Mouse (Mus musculus) MEL (cell line): Measurements from ENCODE around the gene Nfe2l2. TPM values are rescaled to one million over a fixed set of nuclear protein-coding genes. Genes with fewer than 3 reads are reported as not detected.

Source experiments
- DNase-seq: peaks from one replicate; pipeline ENCODE4 v3.0.0; 2011; ENCODE audit warnings: low read depth, low spot score
- H3K27ac ChIP-seq: 2 replicates; pipeline ENCODE4 v1.5.1; 2012; ENCODE audit warnings: low read depth, mild to moderate bottlenecking, control low read depth, low read length, moderate library complexity; ENCODE audit not compliant: control insufficient read depth
- H3K27me3 ChIP-seq, 2 experiments: fragments of 150-350 bp in 1 of 2; sonication (generic) in 1 of 2; 2 replicates each; pipeline ENCODE4 v1.6.1; 2012; ENCODE audit warnings: low read length in 2 of 2, mild to moderate bottlenecking in 2 of 2, improper control_type of control experiment in 1 of 2, moderate library complexity in 1 of 2; ENCODE audit not compliant: insufficient read depth in 2 of 2, control insufficient read depth in 1 of 2
- H3K36me3 ChIP-seq, 2 experiments: 2 replicates each; pipeline ENCODE4 v1.6.1; 2012 to 2014; ENCODE audit warnings: low read length in 2 of 2, improper control_type of control experiment in 1 of 2, inconsistent platforms in 1 of 2, mild to moderate bottlenecking in 1 of 2; ENCODE audit not compliant: insufficient read depth in 2 of 2, control insufficient read depth in 1 of 2
- H3K4me1 ChIP-seq, 2 experiments: fragments of 150-350 bp in 1 of 2; sonication (generic) in 1 of 2; 2 replicates each; pipeline ENCODE4 v1.6.1; 2012; ENCODE audit warnings: low read length in 2 of 2, improper control_type of control experiment in 1 of 2, mild to moderate bottlenecking in 1 of 2; ENCODE audit not compliant: insufficient read depth in 2 of 2, control insufficient read depth in 1 of 2
- H3K4me3 ChIP-seq, 2 experiments: fragments of 150-350 bp in 1 of 2; sonication (generic) in 1 of 2; 2 replicates each; pipeline ENCODE4 v1.5.1; 2012; ENCODE audit warnings: low read depth in 2 of 2, low read length in 2 of 2, mild to moderate bottlenecking in 2 of 2, moderate library complexity in 2 of 2, control low read depth in 1 of 2, improper control_type of control experiment in 1 of 2; ENCODE audit not compliant: control insufficient read depth in 1 of 2, insufficient read depth in 1 of 2
- H3K79me2 ChIP-seq: 2 replicates; pipeline ENCODE4 v1.6.1; 2012; ENCODE audit warnings: mild to moderate bottlenecking, low read length, moderate library complexity; ENCODE audit not compliant: control insufficient read depth, poor library complexity, insufficient read depth
- H3K9ac ChIP-seq: 2 replicates; pipeline ENCODE4 v1.6.1; 2012; ENCODE audit warnings: low read depth, mild to moderate bottlenecking, control low read depth, low read length, moderate library complexity; ENCODE audit not compliant: control insufficient read depth, poor library complexity, severe bottlenecking
- H3K9me3 ChIP-seq: fragments of 150-350 bp; sonication (generic); replicated peaks from 2 replicates; pipeline ENCODE4 v1.6.1; 2012; ENCODE audit warnings: mild to moderate bottlenecking, low read length, improper control_type of control experiment, moderate library complexity; ENCODE audit not compliant: insufficient read depth
- GABPA ChIP-seq: IDR thresholded peaks from 2 replicates; pipeline ENCODE4 v1.6.1; 2012; ENCODE audit warnings: low read depth, mild to moderate bottlenecking, inconsistent platforms, low read length, improper control_type of control experiment, moderate library complexity
- MAZ ChIP-seq: IDR thresholded peaks from 2 replicates; pipeline ENCODE4 v1.6.1; 2012; ENCODE audit warnings: low read depth, mild to moderate bottlenecking, inconsistent platforms, low read length, improper control_type of control experiment
- MEF2A ChIP-seq: IDR thresholded peaks from 2 replicates; pipeline ENCODE4 v1.6.1; 2014; ENCODE audit warnings: low read depth, mild to moderate bottlenecking, inconsistent platforms, low read length, improper control_type of control experiment; ENCODE audit not compliant: poor library complexity, insufficient replicate concordance, severe bottlenecking; ENCODE audit errors: extremely low read depth
- NRF1 ChIP-seq: IDR thresholded peaks from 2 replicates; pipeline ENCODE4 v1.6.1; 2014; ENCODE audit warnings: low read depth, mild to moderate bottlenecking, inconsistent platforms, low read length, improper control_type of control experiment, moderate library complexity; ENCODE audit not compliant: poor library complexity, insufficient read depth, severe bottlenecking
- RAD21 ChIP-seq: IDR thresholded peaks from 2 replicates; pipeline ENCODE4 v1.6.1; 2011; ENCODE audit warnings: mild to moderate bottlenecking, low read depth, low read length, improper control_type of control experiment
- RCOR1 ChIP-seq: IDR thresholded peaks from 2 replicates; pipeline ENCODE4 v1.6.1; 2012; ENCODE audit warnings: low read depth, mild to moderate bottlenecking, inconsistent platforms, low read length, improper control_type of control experiment
- polyA plus RNA-seq, 2 experiments: library from polyadenylated mRNA; stranded (reverse) in 1 of 2; unstranded in 1 of 2; fragments of >175 nt in 1 of 2; fragments of >200 nt in 1 of 2; gene quantifications; 2 replicates each; pipeline versions ENCODE4 v1.2.1 to v1.2.4; 2012; ENCODE audit warnings: low replicate concordance in 2 of 2, low read depth in 1 of 2; ENCODE audit not compliant: insufficient read length in 2 of 2, insufficient read depth in 1 of 2, missing spikeins in 1 of 2
- total RNA-seq: library from RNA; depleted of rRNA; stranded (reverse); fragments of 300-350 nt; gene quantifications from 2 replicates; pipeline ENCODE4 v1.2.3, GENCODE M21; 2012; rRNA removed

The Nfe2l2 gene
- total and polyA plus RNA-seq, 3 experiments = 42.1 to 59.1 TPM; not detected in 1

- no peak overlapping the region for H3K9ac ChIP-seq
- peaks cover 0 to under 1% of the 10 kb centered on the region in 2 experiments; a peak in 1 of 4 replicates for H3K27me3 ChIP-seq
- no peaks in the 10 kb centered on the region for H3K79me2 ChIP-seq
- H3K9me3 ChIP-seq = no peaks in the 10 kb centered on the region
- no peak overlapping the region for H3K27ac ChIP-seq
- no peak for DNase-seq
- peaks cover 0 to 4% of the 10 kb centered on the region in 2 experiments; a peak in 2 of 4 replicates for H3K36me3 ChIP-seq
- peaks cover 3% of the 10 kb centered on the region in 2 experiments; a peak in 3 of 4 replicates for H3K4me1 ChIP-seq
- TF ChIP-seq GABPA = no peak
- no peak for TF ChIP-seq MEF2A
- TF ChIP-seq MAZ = no peak
- no peak for TF ChIP-seq RCOR1
- TF ChIP-seq NRF1 = no peak
- TF ChIP-seq RAD21 = no peak
- H3K4me3 ChIP-seq = no peak overlapping the region
Observed at GRCm38 (mm10) chr2:75626597-75627440, 77.6 kb downstream of the Nfe2l2 start.

Other genes with a start within 250 kb of the Nfe2l2 start
- 126 and 171 TPM in 2 replicates for gene Hnrnpa3, start 45.4 kb downstream of the Nfe2l2 start, total RNA-seq
- 100 to 1,000 TPM; 342 to 437 TPM for gene Hnrnpa3, start 45.4 kb downstream of the Nfe2l2 start, polyA plus RNA-seq
- gene Agps, start 127.5 kb upstream of the Nfe2l2 start, total RNA-seq = 47.8 and 49.0 TPM in 2 replicates
- gene Agps, start 127.5 kb upstream of the Nfe2l2 start, polyA plus RNA-seq = 10 to 100 TPM in 1 of 2 experiments, not detected in 1; 32.3 TPM
- not detected in 2 replicates for gene Ttc30b, start 233.9 kb upstream of the Nfe2l2 start, total RNA-seq
- gene Ttc30b, start 233.9 kb upstream of the Nfe2l2 start, polyA plus RNA-seq = not detected